Mouse (Mus musculus) lung, adult 2 months (tissue): ENCODE data around the gene C2cd4b. TPM values are rescaled to one million over a fixed set of nuclear protein-coding genes. Genes with fewer than 3 reads are reported as not detected.
A peak's percentile ranks its signal among the peaks of the same experiment; 100 is the strongest.
"Not testable (repeated sequence)": the region's sequence is repeated elsewhere in the genome, so short reads cannot be mapped to it uniquely, and the experiment has no call there.

Experiments used
- DNase-seq: peaks from one replicate; pipeline ENCODE4 v3.0.0; 2022
- H3K4me1 ChIP-seq: fragments of 200-500 bp; 2 replicates; pipeline ENCODE4 v1.6.1; 2011; ENCODE audit warnings: low read length; ENCODE audit not compliant: control insufficient read depth, insufficient read depth
- H3K4me3 ChIP-seq: fragments of 200-500 bp; replicated peaks from 2 replicates; pipeline ENCODE3; 2011; ENCODE audit warnings: low read depth, mild to moderate bottlenecking, control low read depth, low read length; ENCODE audit errors: extremely low read depth
- CTCF ChIP-seq: fragments of 200-500 bp; IDR thresholded peaks from 2 replicates; pipeline ENCODE4 v1.5.1; 2011; ENCODE audit warnings: mild to moderate bottlenecking, low read length, control low read depth; ENCODE audit not compliant: insufficient read depth
- POLR2A ChIP-seq: fragments of 200-500 bp; IDR thresholded peaks from 2 replicates; pipeline ENCODE4 v1.6.1; 2011; ENCODE audit warnings: low read depth, mild to moderate bottlenecking, control low read depth, low read length, borderline replicate concordance; ENCODE audit errors: extremely low read depth
- whole genome bisulfite sequencing: fragments of 180-500 bp; shearing (Covaris S2); methylation state at CpG from one replicate; pipeline ENCODE4 v1.1.7; 2018; 5-methylcytosine and 5-hydroxymethylcytosine counted together
- polyA plus RNA-seq: library from polyadenylated mRNA; depleted of rRNA; stranded (reverse); fragments of >200 nt; gene quantifications from 2 replicates; pipeline ENCODE4 v1.2.3, GENCODE M21; 2012

C2cd4b gene
- polyA plus RNA-seq, 1 experiment = 10.6 TPM

DNA sequence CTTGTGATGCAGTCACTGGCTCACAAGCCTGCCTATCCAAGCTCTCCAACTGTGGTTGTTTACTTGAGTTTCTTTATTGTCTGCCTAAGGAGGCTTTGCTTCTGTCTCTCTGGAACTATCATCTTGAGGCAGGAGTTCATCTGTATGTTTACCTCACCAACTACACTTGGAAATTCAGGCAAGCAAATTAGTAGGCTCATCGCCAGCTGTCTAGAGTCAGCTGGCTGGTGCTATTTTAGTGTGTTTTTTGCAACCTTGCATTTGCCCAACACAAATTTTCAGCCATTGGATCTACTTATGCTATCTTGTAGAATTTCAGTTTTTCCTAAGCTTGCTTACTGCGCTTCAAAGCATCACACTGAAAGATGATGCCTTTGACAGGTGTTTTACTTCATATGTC lies 18.0 kb upstream of the C2cd4b start:
- no peaks in the 10 kb centered on the region for H3K4me1 ChIP-seq
- WGBS = 86% methylated on average over 2 of the region's 2 CpGs
- no peak overlapping the region for H3K4me3 ChIP-seq
- DNase-seq = no peak
- TF ChIP-seq POLR2A (no peak), CTCF (no peak)

DNA sequence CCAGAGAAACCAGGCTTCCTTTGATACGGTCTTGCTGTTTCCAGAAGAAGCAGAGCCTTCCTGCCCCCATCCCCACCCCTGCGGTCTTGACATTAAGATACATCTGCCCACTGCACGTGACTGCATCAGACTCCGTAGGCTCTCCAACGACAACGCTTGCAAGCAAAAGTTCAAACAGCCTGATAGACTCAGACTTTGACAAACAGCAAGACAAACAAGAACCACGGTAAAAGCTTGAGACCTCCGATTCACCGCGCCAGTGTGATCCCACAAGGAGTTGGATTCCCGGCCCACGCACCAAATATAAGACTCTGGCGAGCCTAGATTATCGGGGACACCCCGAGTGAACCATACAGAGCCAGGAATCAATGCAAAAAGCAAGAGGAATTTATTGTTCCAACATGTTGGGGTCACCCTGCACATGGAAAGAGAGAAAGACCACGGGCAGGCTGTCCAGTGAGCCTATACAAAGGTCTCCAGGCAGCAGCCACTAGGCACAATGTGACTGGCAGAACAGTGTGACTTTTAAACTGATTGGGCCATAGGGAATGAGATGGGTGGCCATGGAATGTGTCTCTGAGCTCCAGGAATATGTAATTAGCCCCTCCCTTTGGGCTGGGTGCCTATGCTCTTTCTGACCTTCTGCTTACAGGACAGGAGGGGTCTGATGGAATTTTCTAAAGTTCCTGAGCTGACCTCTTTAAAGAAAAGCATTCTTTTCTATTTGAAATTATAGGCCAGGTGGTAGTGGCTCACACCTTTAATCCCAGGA lies 5.6 kb upstream of the C2cd4b start:
- TF ChIP-seq POLR2A (no peak), CTCF (no peak)
- Histone ChIP-seq H3K4me3 (no peak overlapping the region), H3K4me1 (no peaks in the 10 kb centered on the region)
- no peak for DNase-seq
- 79% methylated on average over 16 of the region's 16 CpGs for WGBS

DNA sequence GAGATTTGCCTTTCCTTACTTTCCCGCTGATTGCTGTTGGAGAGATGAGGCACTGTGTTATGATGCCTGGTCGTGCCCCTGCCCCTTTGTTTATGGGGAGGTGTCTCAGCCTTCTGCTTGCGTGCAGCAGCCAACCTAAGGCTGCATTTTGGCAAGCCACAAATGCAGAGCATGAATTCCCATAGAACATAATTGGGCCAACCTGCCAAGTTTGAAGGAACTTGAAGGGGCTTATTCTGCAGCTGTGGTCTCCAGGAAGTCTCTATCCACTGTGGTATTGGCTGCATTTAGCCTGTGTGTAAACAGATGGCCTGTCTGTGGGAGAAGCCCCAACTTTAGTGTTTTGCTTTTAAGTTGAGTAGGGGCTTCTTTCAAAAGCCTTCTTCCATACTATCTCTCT lies 4.5 kb upstream of the C2cd4b start:
- WGBS = 69% methylated on average over 3 of the region's 3 CpGs
- Histone ChIP-seq H3K4me1 (no peaks in the 10 kb centered on the region), H3K4me3 (no peak overlapping the region)
- TF ChIP-seq POLR2A (no peak), CTCF (no peak)
- no peak for DNase-seq

DNA sequence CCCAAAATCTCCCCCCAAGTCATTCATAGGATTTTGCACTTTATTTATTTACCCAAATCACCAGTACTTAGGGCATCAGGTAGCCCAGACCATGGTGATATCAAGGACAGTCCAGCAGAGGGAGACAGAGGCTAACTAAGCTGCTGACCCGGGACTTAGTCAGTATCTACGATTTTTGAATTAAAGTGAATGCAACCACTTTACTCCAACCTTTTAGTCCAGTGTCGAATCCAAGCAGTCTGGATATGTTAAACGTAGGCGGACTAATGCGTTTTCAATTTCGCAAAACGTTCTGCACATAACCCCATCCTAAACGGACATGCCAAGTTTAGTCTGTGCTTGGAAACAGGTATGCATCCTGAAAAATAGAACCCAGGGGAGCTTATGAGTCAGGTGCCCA lies 551 bp upstream of the C2cd4b start:
- TF ChIP-seq CTCF = peak; percentile 62
- TF ChIP-seq POLR2A = no peak
- Histone ChIP-seq H3K4me1 (no peaks in the 10 kb centered on the region), H3K4me3 (no peak overlapping the region)
- DNase-seq = peak; percentile 40
- 1% methylated on average over 9 of the region's 9 CpGs for WGBS

DNA sequence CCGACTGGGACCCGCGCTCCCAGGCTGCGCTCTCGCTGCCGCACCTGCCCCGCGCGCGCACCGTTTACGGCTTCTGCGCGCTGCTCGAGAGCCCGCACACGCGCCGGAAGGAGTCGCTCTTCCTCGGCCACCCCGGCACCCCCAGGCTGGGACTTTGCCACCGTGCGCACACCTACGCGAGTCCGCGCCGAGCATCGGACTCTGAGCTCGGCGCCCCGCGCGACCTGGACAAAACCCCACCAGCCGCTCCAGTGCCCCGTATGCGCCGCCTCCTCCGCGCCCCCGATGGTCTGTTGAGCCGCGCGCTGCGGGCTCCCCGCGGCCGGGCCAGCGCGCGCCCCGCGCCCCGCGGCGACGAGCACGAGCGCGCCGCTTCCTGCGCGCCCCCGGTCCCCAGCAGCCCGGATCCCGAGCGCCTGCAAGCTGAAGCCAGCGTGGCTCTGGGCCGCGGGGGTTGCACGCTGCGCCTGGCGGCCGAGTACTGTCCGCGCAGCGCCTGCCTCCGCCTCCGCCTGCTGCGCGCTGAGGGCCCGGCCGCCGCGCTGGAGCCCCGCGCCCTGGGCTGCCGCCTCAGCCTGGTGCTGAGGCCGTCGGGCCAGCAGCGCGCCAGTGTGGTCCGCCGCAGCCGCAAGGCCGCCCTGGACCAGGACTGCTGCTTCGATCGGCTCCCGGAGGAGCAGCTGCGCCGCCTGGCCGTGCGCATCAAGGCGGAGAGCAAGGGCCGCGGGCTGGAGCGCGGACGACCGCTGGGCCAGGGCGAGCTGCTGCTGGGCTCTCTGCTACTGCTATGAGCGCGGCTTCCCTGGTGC lies 923 bp downstream of the C2cd4b start:
- 1% methylated on average over 99 of the region's 114 CpGs for WGBS
- H3K4me3 ChIP-seq = peak overlapping the region; percentile 62
- DNase-seq = peak; percentile 38
- not testable (repeated sequence) for H3K4me1 ChIP-seq

DNA sequence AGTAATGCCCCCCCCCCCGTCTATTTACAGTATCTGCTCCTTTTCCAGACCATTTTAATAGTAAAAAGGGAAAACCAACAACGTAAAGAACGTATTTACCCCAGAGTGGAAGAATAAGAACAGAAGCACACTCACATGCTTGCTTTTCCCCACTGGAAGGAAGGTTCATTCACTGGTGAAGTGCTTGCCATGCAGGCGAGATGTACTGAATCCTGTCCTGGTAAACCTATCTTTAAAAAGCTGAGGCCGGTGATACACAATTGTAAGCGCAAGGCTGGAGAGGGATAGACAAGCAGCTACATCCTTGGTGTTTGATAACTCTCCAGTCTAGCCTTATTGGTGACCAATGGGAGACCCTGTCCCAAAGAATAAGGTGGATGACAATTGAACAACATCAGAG lies 1.8 kb downstream of the C2cd4b start:
- TF ChIP-seq CTCF (no peak), POLR2A (no peak)
- no peak overlapping the region for H3K4me3 ChIP-seq
- H3K4me1 ChIP-seq = no peaks in the 10 kb centered on the region
- 72% methylated on average over 6 of the region's 6 CpGs for WGBS
- DNase-seq = no peak

DNA sequence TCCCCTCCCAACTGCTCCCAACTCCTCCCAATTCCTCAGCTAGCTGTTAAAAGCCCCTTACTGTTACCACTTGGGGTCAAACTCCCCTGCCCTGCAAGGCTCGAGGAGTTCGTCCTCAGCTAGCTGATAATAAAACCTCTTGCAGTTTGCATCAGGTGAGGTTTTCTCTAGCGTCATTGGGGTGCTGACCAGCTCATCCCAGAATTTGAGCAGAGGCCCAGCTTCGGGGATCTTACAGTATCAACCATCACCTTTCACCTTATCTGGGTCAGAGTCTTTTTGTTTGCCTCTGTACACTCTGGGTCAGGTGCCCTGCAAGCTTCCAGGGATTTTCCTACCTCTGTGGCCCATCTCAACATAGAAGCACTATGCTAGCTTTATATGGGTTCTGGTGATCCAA lies 4.1 kb downstream of the C2cd4b start:
- TF ChIP-seq POLR2A (no peak), CTCF (no peak)
- DNase-seq = no peak
- 74% methylated on average over 4 of the region's 4 CpGs for WGBS
- Histone ChIP-seq H3K4me3 (no peak overlapping the region), H3K4me1 (no peaks in the 10 kb centered on the region)

DNA sequence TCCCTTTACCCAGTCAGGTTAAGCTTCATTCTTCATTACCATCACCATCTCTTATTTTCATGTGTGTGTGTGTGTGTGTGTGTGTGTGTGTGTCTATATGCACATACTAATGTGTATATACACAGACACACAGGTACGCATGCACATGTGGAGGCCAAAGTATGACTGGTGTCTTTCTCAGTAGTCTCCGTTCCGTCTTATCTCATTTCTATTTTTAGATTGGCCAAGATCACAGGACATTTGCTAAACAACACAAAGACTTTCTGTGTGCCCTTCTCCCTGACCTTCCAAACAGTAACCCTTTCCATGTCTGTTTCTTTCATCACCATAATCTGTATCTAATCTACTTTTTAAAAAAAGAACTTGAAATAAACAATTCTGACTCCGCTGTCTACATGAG lies 7.2 kb downstream of the C2cd4b start:
- TF ChIP-seq POLR2A (no peak), CTCF (no peak)
- no peak overlapping the region for H3K4me3 ChIP-seq
- WGBS = 54% methylated on average over 4 of the region's 4 CpGs
- no peaks in the 10 kb centered on the region for H3K4me1 ChIP-seq
- no peak for DNase-seq

DNA sequence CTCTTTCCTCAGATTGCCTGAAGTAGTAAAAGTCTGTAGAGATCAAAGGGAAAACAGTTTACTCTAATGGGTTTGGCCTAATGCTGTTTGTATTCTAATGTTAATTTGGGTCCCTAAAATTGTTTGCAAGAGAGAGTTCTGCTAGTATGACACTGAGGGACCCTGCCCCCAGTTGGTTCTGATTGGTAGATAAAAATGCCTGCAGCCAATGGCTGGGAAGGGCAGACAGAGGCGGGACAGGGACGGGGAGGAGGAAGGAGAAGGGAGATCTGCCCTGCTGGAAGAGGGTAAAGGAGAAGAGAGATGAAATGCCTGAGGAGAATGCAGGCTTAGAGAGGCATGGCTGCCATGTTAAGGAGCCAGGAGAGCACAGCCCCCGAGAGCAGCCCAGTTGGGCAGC lies 7.7 kb downstream of the C2cd4b start:
- 56% methylated on average over 3 of the region's 3 CpGs for WGBS

DNA sequence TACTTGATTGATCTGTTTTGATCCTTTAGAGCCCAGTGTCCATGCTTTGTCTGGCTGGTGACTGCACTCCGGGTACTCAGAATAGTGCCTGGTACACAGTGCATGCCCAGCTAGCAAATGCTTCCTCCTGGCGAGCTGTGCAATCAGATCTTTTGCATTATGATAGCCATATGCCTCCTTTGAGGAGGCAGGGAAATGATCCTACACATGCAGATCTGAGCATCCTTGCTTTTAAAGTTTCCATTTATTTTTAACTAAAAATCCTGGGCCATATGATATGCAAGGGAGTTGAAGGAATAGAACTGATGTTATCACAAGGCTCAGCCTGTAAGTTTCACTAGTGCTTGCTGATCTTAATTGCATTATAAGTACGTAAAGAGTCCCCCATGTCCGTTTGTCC lies 9.6 kb downstream of the C2cd4b start:
- Histone ChIP-seq H3K4me3 (no peak overlapping the region), H3K4me1 (no peaks in the 10 kb centered on the region)
- WGBS = 73% methylated on average over 4 of the region's 4 CpGs
- TF ChIP-seq POLR2A (no peak), CTCF (no peak)
- DNase-seq = no peak

More for the DNA sequence above, 7.7 kb downstream of the C2cd4b start:
- Histone ChIP-seq H3K4me1 (no peaks in the 10 kb centered on the region), H3K4me3 (no peak overlapping the region)
- DNase-seq = no peak
- TF ChIP-seq POLR2A = no peak
- no peak for TF ChIP-seq CTCF
